Mouse (Mus musculus): ENCODE measurements around the gene Hs3st1.

DNA sequence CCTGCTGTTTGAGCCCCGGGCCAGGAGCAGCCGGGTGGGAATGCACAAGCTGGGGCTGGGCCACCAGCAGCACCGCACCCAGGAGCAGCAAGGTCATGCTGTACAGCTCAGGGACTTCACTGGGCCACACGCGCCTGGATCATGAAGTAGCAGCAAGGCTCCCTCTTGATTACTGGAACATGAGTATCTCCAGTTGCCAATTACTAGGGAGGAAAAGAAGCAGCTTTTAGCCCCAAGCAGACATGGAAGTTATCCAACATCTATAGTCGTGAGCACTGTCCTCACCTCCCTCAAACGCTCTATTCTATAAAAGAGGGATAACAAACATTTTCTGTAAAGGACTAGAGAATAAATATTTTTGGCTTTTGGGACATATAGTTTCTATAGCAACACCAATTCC lies 140.1 kb downstream of the Hs3st1 start:
- TF ChIP-seq CTCF (IDR thresholded peaks at IDR 0.05; ENCODE audit: borderline replicate concordance, insufficient read depth, low read length) (no peak), POLR2A (IDR thresholded peaks at IDR 0.05; ENCODE audit: low read depth, low read length) (no peak)
